Mouse (Mus musculus) testis, adult 2 months (tissue): Measurements from ENCODE around the gene Slc31a1. TPM values are rescaled to one million over a fixed set of nuclear protein-coding genes. Genes with fewer than 3 reads are reported as not detected.
A peak's percentile ranks its signal among the peaks of the same experiment; 100 is the strongest.

Source experiments
- H3K27ac ChIP-seq: fragments of 200-500 bp; 2 replicates; pipeline ENCODE4 v1.5.1; 2012; ENCODE audit warnings: low read depth, low read length; ENCODE audit not compliant: control insufficient read depth, insufficient read depth
- H3K27me3 ChIP-seq: fragments of 200-500 bp; 2 replicates; pipeline ENCODE4 v1.6.1; 2012; ENCODE audit warnings: mild to moderate bottlenecking, low read length, moderate library complexity; ENCODE audit not compliant: control insufficient read depth, insufficient read depth
- H3K36me3 ChIP-seq: fragments of 200-500 bp; 2 replicates; pipeline ENCODE4 v1.6.1; 2012; ENCODE audit warnings: mild to moderate bottlenecking, low read length; ENCODE audit not compliant: control insufficient read depth, insufficient read depth
- H3K4me1 ChIP-seq: fragments of 200-500 bp; 2 replicates; pipeline ENCODE4 v1.6.1; 2012; ENCODE audit warnings: low read length; ENCODE audit not compliant: control insufficient read depth, insufficient read depth
- H3K4me3 ChIP-seq: fragments of 200-500 bp; 2 replicates; pipeline ENCODE4 v1.5.1; 2012; ENCODE audit warnings: low read depth, mild to moderate bottlenecking, low read length, moderate library complexity, mixed read lengths; ENCODE audit not compliant: control insufficient read depth
- CTCF ChIP-seq: fragments of 200-500 bp; IDR thresholded peaks from 2 replicates; pipeline ENCODE4 v1.5.1; 2012; ENCODE audit warnings: low read depth, mild to moderate bottlenecking, inconsistent platforms, low read length, moderate library complexity; ENCODE audit not compliant: control insufficient read depth, insufficient read depth, insufficient replicate concordance
- POLR2A ChIP-seq: fragments of 200-500 bp; IDR thresholded peaks from 2 replicates; pipeline ENCODE4 v1.6.1; 2012; ENCODE audit warnings: low read depth, mild to moderate bottlenecking, inconsistent platforms, low read length, moderate library complexity; ENCODE audit not compliant: control insufficient read depth
- polyA plus RNA-seq: library from polyadenylated mRNA; depleted of rRNA; stranded (reverse); fragments of >200 nt; gene quantifications from 2 replicates; pipeline ENCODE4 v1.2.3, GENCODE M21; 2012

Gene Slc31a1
- polyA plus RNA-seq, 1 experiment: 18.1 TPM

GRCm38 (mm10) chr4:62410325-62410724 lies 49.8 kb downstream of the Slc31a1 start:
- Histone ChIP-seq H3K4me1 (no peaks in the 10 kb centered on the region), H3K36me3 (peaks cover 1% of the 10 kb centered on the region), H3K27me3 (no peaks in the 10 kb centered on the region), H3K27ac (no peak overlapping the region), H3K4me3 (peak overlapping the region; percentile 30; the same call in 1 of the 2 replicates)
- TF ChIP-seq CTCF (no peak), POLR2A (no peak)

DNA sequence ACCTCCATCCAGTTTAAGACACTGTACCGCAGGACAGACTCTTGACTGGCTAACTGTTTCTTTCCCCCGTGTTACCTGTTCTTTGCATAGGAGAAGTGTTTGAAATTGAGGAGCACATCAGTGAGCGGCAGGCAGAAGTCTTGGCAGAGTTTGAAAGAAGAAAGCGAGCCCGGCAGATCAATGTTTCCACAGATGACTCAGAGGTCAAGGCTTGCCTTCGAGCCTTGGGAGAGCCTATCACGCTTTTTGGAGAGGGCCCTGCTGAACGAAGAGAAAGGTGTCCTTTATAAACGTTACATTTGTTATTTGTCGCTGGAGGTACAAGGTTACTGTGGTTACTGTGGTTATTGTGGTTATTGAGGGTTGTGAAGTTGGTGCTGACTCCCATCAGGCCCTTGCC lies 51.1 kb downstream of the Slc31a1 start:
- H3K36me3 ChIP-seq: peaks cover 1% of the 10 kb centered on the region
- H3K4me3 ChIP-seq: no peak overlapping the region
- no peak overlapping the region for H3K27ac ChIP-seq
- H3K4me1 ChIP-seq: no peaks in the 10 kb centered on the region
- TF ChIP-seq POLR2A (no peak), CTCF (no peak)
- no peaks in the 10 kb centered on the region for H3K27me3 ChIP-seq

DNA sequence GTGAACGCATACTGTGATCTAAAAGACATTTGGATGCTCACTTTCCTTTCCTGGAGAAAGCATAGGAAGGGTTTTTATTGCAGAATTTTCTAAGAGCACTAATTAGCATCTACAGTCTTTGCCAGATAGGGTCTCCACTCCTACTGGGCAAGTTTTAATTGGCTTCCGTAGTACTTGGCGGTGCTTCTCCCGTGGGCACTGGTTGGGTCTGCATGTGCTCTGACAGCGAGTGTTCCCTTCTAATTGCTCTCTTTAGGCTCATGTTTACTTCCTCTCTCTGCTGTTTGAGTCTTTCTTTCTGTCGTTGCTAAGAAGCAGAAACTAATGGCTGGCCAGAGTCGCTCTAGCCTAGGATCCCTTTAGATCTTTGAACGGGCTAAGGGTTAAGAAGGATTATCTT lies 57.9 kb downstream of the Slc31a1 start:
- Histone ChIP-seq H3K36me3 (peaks cover 8% of the 10 kb centered on the region), H3K27me3 (no peaks in the 10 kb centered on the region)

GRCm38 (mm10) chr4:62419091-62419490 lies 58.6 kb downstream of the Slc31a1 start:
- no peaks in the 10 kb centered on the region for H3K27me3 ChIP-seq
- no peaks in the 10 kb centered on the region for H3K4me1 ChIP-seq
- peaks cover 8% of the 10 kb centered on the region for H3K36me3 ChIP-seq
- H3K27ac ChIP-seq: no peak overlapping the region
- TF ChIP-seq CTCF (no peak), POLR2A (no peak)
- H3K4me3 ChIP-seq: no peak overlapping the region

More for the DNA sequence above, 57.9 kb downstream of the Slc31a1 start:
- no peak overlapping the region for H3K4me3 ChIP-seq
- no peak overlapping the region for H3K27ac ChIP-seq
- TF ChIP-seq POLR2A: no peak
- TF ChIP-seq CTCF: no peak
- no peaks in the 10 kb centered on the region for H3K4me1 ChIP-seq

DNA sequence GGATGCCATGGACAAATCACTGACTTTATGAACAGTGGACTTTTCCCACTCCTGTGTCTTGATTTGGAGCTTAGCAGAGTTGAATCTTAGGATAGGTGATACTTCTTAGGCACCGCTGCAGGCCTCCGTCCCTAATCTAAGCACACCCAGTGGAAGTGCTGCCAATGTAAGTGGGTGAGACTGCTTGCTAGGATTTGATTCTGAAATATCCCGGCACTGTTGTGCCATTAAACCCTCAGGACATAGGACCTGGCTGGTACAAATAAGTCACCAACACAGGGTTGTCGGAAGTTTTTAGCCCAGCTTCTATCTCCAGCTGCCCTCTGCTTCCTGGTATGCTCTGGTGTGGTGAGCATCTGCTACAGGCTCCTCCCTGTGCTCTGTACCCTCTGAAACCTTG lies 65.4 kb downstream of the Slc31a1 start:
- TF ChIP-seq CTCF (no peak), POLR2A (no peak)
- H3K27ac ChIP-seq: no peak overlapping the region
- H3K36me3 ChIP-seq: peaks cover 1% of the 10 kb centered on the region
- no peaks in the 10 kb centered on the region for H3K27me3 ChIP-seq
- H3K4me3 ChIP-seq: no peak overlapping the region
- peaks cover 18% of the 10 kb centered on the region for H3K4me1 ChIP-seq

- H3K27me3 ChIP-seq: no peaks in the 10 kb centered on the region
- no peaks in the 10 kb centered on the region; the same call in none of the 2 replicates for H3K36me3 ChIP-seq
- H3K27ac ChIP-seq: no peak overlapping the region
- H3K4me1 ChIP-seq: peaks cover 18% of the 10 kb centered on the region
- H3K4me3 ChIP-seq: peak overlapping the region; percentile 14
- TF ChIP-seq CTCF (no peak), POLR2A (no peak)
Measured at GRCm38 (mm10) chr4:62427978-62428758, 67.6 kb downstream of the Slc31a1 start.

DNA sequence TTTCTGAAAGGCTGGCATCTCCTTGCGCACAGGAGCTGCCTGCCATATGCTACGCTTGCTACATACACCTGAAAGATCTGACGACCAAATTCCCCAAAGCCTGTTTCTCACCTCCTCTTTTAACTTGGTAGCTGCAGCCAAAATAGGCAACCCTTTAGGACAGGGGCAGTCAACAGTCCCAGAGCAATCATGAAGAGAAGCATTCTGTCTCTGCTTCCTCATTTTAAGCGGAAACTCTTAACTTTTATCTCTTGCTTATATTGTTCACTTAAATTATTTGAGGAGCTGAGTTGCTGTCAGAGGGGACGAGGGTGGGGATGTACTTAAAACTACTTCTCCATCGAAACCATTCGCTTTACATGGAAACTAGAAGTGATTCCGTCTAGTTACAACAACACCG lies 69.1 kb downstream of the Slc31a1 start:
- Histone ChIP-seq H3K36me3 (no peaks in the 10 kb centered on the region; the same call in 1 of the 2 replicates), H3K4me3 (no peak overlapping the region), H3K27ac (no peak overlapping the region), H3K4me1 (peaks cover 18% of the 10 kb centered on the region), H3K27me3 (no peaks in the 10 kb centered on the region)
- no peak for TF ChIP-seq CTCF
- no peak for TF ChIP-seq POLR2A

DNA sequence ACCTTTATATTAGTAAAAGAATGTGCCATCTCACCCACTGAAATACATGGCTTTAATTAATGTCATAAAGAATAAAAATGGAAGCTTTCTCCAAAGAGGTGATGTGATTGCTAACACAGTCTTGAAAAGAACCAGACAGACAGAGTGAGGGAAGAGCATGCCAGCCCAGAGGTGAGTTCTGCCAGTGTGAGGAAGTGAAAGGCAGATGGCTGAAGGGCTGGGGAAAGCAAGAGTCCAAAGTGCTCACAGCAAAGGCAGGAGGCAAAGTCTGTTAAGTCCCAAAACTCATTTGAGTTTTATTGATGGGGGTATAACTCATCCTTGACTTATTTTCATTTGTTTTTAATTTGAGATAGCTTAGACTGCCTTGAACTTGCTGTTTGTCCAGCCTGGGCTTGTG lies 70.2 kb downstream of the Slc31a1 start:
- no peaks in the 10 kb centered on the region for H3K36me3 ChIP-seq
- H3K4me3 ChIP-seq: no peak overlapping the region
- peaks cover 18% of the 10 kb centered on the region for H3K4me1 ChIP-seq
- H3K27me3 ChIP-seq: no peaks in the 10 kb centered on the region
- TF ChIP-seq CTCF (no peak), POLR2A (no peak)
- H3K27ac ChIP-seq: no peak overlapping the region
